Comparison of ENCODE assay signal across 31 mouse cellular contexts in genomic region chr10:75549886-75550285, GRCm38 (mm10). TPM values are rescaled to one million over a fixed set of nuclear protein-coding genes. Genes with fewer than 3 reads are reported as not detected.
DNase-seq lines count a peak whose midpoint lies in the region; ATAC-seq and TF ChIP-seq lines count a peak whose summit lies in the region.
"Had no signal": no experiment of that assay in that cellular context is flagged by ENCODE, and none has a peak within 500 bp of the region (broad histone marks: within the 10 kb centered on the region; RNA-seq: fewer than 3 reads in every experiment).

No protein-coding gene starts in this region.

- DNase-seq in frontal cortex, postnatal 36 days (ENCODE audit: low spot score in 2 of 2) = no peak
- DNase-seq in kidney, postnatal 0 days (ENCODE audit: low spot score) = peak; percentile 85
- no peak for DNase-seq in kidney, adult 11 months
- DNase-seq in lung, postnatal 25 days (ENCODE audit: low spot score) = peak; percentile 35
- no peak for DNase-seq in lung, postnatal 14 days
- DNase-seq: adrenal gland, postnatal 10 days; cerebellum, adult 11 months; cerebellum, adult 9-10 months; cerebellum, postnatal 36 days; embryo, embryonic 11 days; gastrocnemius, adult 2 months; gastrocnemius, postnatal 36 days; heart, adult 2 months; kidney, adult 2 months; layer of hippocampus, postnatal 36 days; left cerebral cortex, postnatal 4 days; lung, embryonic 14.5 days; right cerebral cortex, adult 18-20 months; spleen, adult 18-20 months; thymus, postnatal 14 days had no signal

- no peaks in the 10 kb centered on the region for H3K27me3 ChIP-seq in kidney, postnatal 0 days (ENCODE audit: insufficient read depth, low read length)
- no peaks in the 10 kb centered on the region for H3K27me3 ChIP-seq in hindbrain, embryonic 16.5 days (replicated peaks; ENCODE audit: control insufficient read depth, insufficient read depth, low read length)
- H3K27me3 ChIP-seq: embryonic facial prominence, embryonic 12.5 days; heart, embryonic 12.5 days; neural tube, embryonic 12.5 days; Patski had no signal

- H3K9me3 ChIP-seq in kidney, postnatal 0 days (replicated peaks; ENCODE audit: low read length) = no peaks in the 10 kb centered on the region
- peaks cover 3% of the 10 kb centered on the region for H3K9me3 ChIP-seq in hindbrain, embryonic 16.5 days (ENCODE audit: control insufficient read depth, low read length)

- peaks cover 16% of the 10 kb centered on the region; the same call in 1 of the 2 replicates for H3K4me1 ChIP-seq in kidney, postnatal 0 days (replicated peaks; ENCODE audit: insufficient read depth, low read length)
- H3K4me1 ChIP-seq in hindbrain, embryonic 16.5 days (ENCODE audit: control insufficient read depth, insufficient read depth, low read depth, low read length) = no peaks in the 10 kb centered on the region
- H3K4me1 ChIP-seq: embryonic facial prominence, embryonic 12.5 days had no signal

- no peaks in the 10 kb centered on the region for H3K36me3 ChIP-seq in kidney, postnatal 0 days (ENCODE audit: insufficient read depth, low read length)
- peaks cover 10% of the 10 kb centered on the region for H3K36me3 ChIP-seq in hindbrain, embryonic 16.5 days (ENCODE audit: control insufficient read depth, insufficient read depth, low read length)
- H3K36me3 ChIP-seq: embryonic facial prominence, embryonic 12.5 days; heart, embryonic 12.5 days had no signal

- ATAC-seq in frontal cortex, adult (ENCODE audit: low TSS enrichment) = peak; percentile 72
- peak; percentile 48; the same call in 1 of the 2 replicates for ATAC-seq in kidney, postnatal 0 days (replicated peaks; ENCODE audit: low FRiP score, low read depth)
- ATAC-seq in hindbrain, embryonic 16.5 days = no peak
- ATAC-seq: forebrain, embryonic 14.5 days; inflammation-experienced regulatory T-cells, adult 6 months; Patski had no signal

- no peak overlapping the region for H3K9ac ChIP-seq in kidney, postnatal 0 days (ENCODE audit: low read depth, low read length)
- H3K9ac ChIP-seq in hindbrain, embryonic 16.5 days (ENCODE audit: low read depth, low read length) = no peak overlapping the region
- H3K9ac ChIP-seq: embryonic facial prominence, embryonic 12.5 days; heart, embryonic 12.5 days; hindbrain, embryonic 14.5 days; lung, embryonic 14.5 days; neural tube, embryonic 12.5 days had no signal

- H3K4me3 ChIP-seq in kidney, postnatal 0 days (replicated peaks; ENCODE audit: low read depth, low read length) = no peak overlapping the region
- no peak overlapping the region for H3K4me3 ChIP-seq in hindbrain, embryonic 16.5 days (ENCODE audit: low read length)
- H3K4me3 ChIP-seq: embryonic facial prominence, embryonic 12.5 days; gastrocnemius, adult 2 months; heart, adult 2 months; heart, embryonic 12.5 days; myocyte; neural tube, embryonic 12.5 days had no signal

- no peak for TF ChIP-seq CTCF in kidney, postnatal 0 days (IDR thresholded peaks at IDR 0.05; ENCODE audit: low read depth)

- whole genome bisulfite sequencing in kidney, postnatal 0 days = 18% methylated on average over 7 of the region's 7 CpGs
- WGBS in hindbrain, embryonic 16.5 days = 66% methylated on average over 7 of the region's 7 CpGs

- H3K27ac ChIP-seq in kidney, postnatal 0 days = no peak overlapping the region
- no peak overlapping the region for H3K27ac ChIP-seq in hindbrain, embryonic 16.5 days (ENCODE audit: low read depth, low read length)
- H3K27ac ChIP-seq: embryonic facial prominence, embryonic 12.5 days; gastrocnemius, adult 2 months; heart, adult 2 months; hindbrain, embryonic 14.5 days; neural tube, embryonic 12.5 days had no signal

- H3K4me2 ChIP-seq in kidney, postnatal 0 days (ENCODE audit: low read length) = no peak overlapping the region
- H3K4me2 ChIP-seq in hindbrain, embryonic 16.5 days (ENCODE audit: low read length) = no peak overlapping the region
- H3K4me2 ChIP-seq: embryonic facial prominence, embryonic 12.5 days; heart, embryonic 12.5 days; hindbrain, embryonic 14.5 days; lung, embryonic 14.5 days; midbrain, embryonic 11.5 days; neural tube, embryonic 12.5 days had no signal

RNA-seq across cellular contexts. Expression of gene Lrrc75b, which starts 10.2 kb away (rescaled TPM):
- polyA plus RNA-seq in kidney, postnatal 0 days (2015; fragmentation: Nextera tagmentation; extraction: Ambion mirVana) = 2.6 and 2.7 TPM in 2 replicates
- polyA plus RNA-seq in hindbrain, embryonic 16.5 days (2015; fragmentation: Nextera tagmentation; extraction: Ambion mirVana) = 38.9 and 44.7 TPM in 2 replicates

RNA-seq across cellular contexts. Expression of gene Ggt1, which starts 11.5 kb away (rescaled TPM):
- polyA plus RNA-seq in kidney, postnatal 0 days (2015; fragmentation: Nextera tagmentation; extraction: Ambion mirVana) = 317 and 388 TPM in 2 replicates
- polyA plus RNA-seq in hindbrain, embryonic 16.5 days (2015; fragmentation: Nextera tagmentation; extraction: Ambion mirVana) = 0.69 and 2.1 TPM in 2 replicates
- polyA plus RNA-seq: heart, adult 2 months had no signal

RNA-seq across cellular contexts. Expression of gene Gucd1, which starts 32.1 kb away (rescaled TPM):
- 51.9 and 53.4 TPM in 2 replicates for polyA plus RNA-seq in kidney, postnatal 0 days (2015; fragmentation: Nextera tagmentation; extraction: Ambion mirVana)
- 15.4 and 19.8 TPM in 2 replicates for polyA plus RNA-seq in hindbrain, embryonic 16.5 days (2015; fragmentation: Nextera tagmentation; extraction: Ambion mirVana)

RNA-seq across cellular contexts. Expression of gene Snrpd3, which starts 32.5 kb away (rescaled TPM):
- 113 and 125 TPM in 2 replicates for polyA plus RNA-seq in kidney, postnatal 0 days (2015; fragmentation: Nextera tagmentation; extraction: Ambion mirVana)
- 114 and 124 TPM in 2 replicates for polyA plus RNA-seq in hindbrain, embryonic 16.5 days (2015; fragmentation: Nextera tagmentation; extraction: Ambion mirVana)

RNA-seq across cellular contexts. Expression of gene Ggt5, which starts 39.3 kb away (rescaled TPM):
- polyA plus RNA-seq in kidney, postnatal 0 days (2015; fragmentation: Nextera tagmentation; extraction: Ambion mirVana) = 4.2 and 5.1 TPM in 2 replicates
- polyA plus RNA-seq in hindbrain, embryonic 16.5 days (2015; fragmentation: Nextera tagmentation; extraction: Ambion mirVana) = 2.9 and 3.5 TPM in 2 replicates
- polyA plus RNA-seq: Patski had no signal

Comparison
In these comparisons a context has a peak if more than half of its experiments do, and no peak if none do; other contexts are left out.
1. DNase-seq: peak in kidney, postnatal 0 days (single experiment) and lung, postnatal 25 days (single experiment); none in frontal cortex, postnatal 36 days (0 of 2), kidney, adult 11 months (single experiment) and lung, postnatal 14 days (single experiment).
2. RNA of gene Lrrc75b, which starts 10.2 kb away (polyA plus RNA-seq): 38.9 to 44.7 TPM in hindbrain, embryonic 16.5 days; 2.6 to 2.7 TPM in kidney, postnatal 0 days; every median in the first group is over 10 times any median in the second.
3. RNA of gene Ggt1, which starts 11.5 kb away (polyA plus RNA-seq): 317 to 388 TPM in kidney, postnatal 0 days; 0.69 to 2.1 TPM in hindbrain, embryonic 16.5 days; every median in the first group is over 100 times any median in the second.